Mouse (Mus musculus) cerebellum, adult (tissue): ENCODE measurements at regions not wholly inside any gene's neighbourhood (a gene's known extent, or its start where the extent isn't known, plus 50 kb on each side); places are given as distances from the start of the nearest gene placed in this dataset.
"Not testable (repeated sequence)": the region's sequence is repeated elsewhere in the genome, so short reads cannot be mapped to it uniquely, and the experiment has no call there.

Experiments
- ATAC-seq: cut with Nextera tagmentation; 2 replicates; pipeline ENCODE4 v1.9.2; 2017; ENCODE audit warnings: mild to moderate bottlenecking, moderate library complexity, mixed read lengths; ENCODE audit not compliant: insufficient number of reproducible peaks, low FRiP score, low TSS enrichment

GRCm38 (mm10) chr17:79977154-79977571 lies 81.2 kb upstream of the Atl2 start:
- ATAC-seq, result no peak

- ATAC-seq, result no peak
These were observed 80.7 kb upstream of the Atl2 start for GRCm38 (mm10) chr17:79976518-79977100.

GRCm38 (mm10) chr17:79975997-79976443 lies 80.1 kb upstream of the Atl2 start:
- 0 out of 2 replicates have a peak, but pooled peaks have one; percentile 33 for ATAC-seq

GRCm38 (mm10) chr17:79975150-79975757 lies 79.3 kb upstream of the Atl2 start:
- not testable (repeated sequence) for ATAC-seq

GRCm38 (mm10) chr17:79971721-79972336 lies 75.9 kb upstream of the Atl2 start:
- no peak for ATAC-seq

- no peak for ATAC-seq
These were observed 73.6 kb upstream of the Atl2 start for GRCm38 (mm10) chr17:79969500-79969972.

- no peak for ATAC-seq
These were observed 72.9 kb upstream of the Atl2 start for GRCm38 (mm10) chr17:79968819-79969218.

GRCm38 (mm10) chr17:79966981-79967380 lies 71.1 kb upstream of the Atl2 start:
- no peak for ATAC-seq

GRCm38 (mm10) chr17:79965625-79966024 lies 69.7 kb upstream of the Atl2 start:
- no peak for ATAC-seq

GRCm38 (mm10) chr17:79964850-79965249 lies 68.9 kb upstream of the Atl2 start:
- no peak for ATAC-seq

- ATAC-seq, result no peak
These were observed 67.4 kb upstream of the Atl2 start for GRCm38 (mm10) chr17:79963330-79963729.

GRCm38 (mm10) chr17:79961391-79961790 lies 65.5 kb upstream of the Atl2 start:
- no peak for ATAC-seq

GRCm38 (mm10) chr17:79960688-79961087 lies 64.8 kb upstream of the Atl2 start:
- no peak for ATAC-seq

GRCm38 (mm10) chr17:79955267-79955666 lies 59.3 kb upstream of the Atl2 start:
- ATAC-seq, result no peak

GRCm38 (mm10) chr17:79954624-79955244 lies 58.8 kb upstream of the Atl2 start:
- no peak for ATAC-seq

- ATAC-seq, result peak; percentile 73
These were observed 52.9 kb upstream of the Atl2 start for GRCm38 (mm10) chr17:79948591-79949475.
